In the genomic region with DNA sequence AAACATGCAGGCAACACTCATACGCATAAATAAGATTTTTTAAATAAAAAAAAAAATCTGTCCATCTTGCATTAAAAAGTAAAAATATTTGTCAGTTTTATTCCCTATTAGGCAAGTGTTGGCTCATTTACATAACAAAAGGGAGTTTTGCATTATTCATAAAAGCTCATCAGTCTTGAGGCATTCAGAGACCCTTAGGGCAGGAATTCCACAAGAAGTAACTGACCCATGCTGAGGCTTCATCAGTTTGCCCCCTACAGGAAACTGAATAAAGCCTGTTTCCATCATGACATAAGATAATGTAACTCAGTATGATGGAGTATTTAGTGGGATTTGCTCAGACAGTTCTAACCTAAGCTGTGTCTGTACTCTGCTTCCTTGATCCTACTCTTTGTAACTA, we compare ENCODE assay signal across 19 mouse cellular contexts.
"Had no signal": no experiment of that assay in that cellular context is flagged by ENCODE, and none has a peak within 500 bp of the region (broad histone marks: within the 10 kb centered on the region; RNA-seq: fewer than 3 reads in every experiment).

No protein-coding gene starts in this region.

- DNase-seq: kidney, postnatal 25 days; layer of hippocampus, adult 9-11 months; liver; lung, adult 18-20 months; lung, postnatal 10 days; lung, postnatal 36 days; thymus, adult 18-20 months; thymus, postnatal 36 days had no signal

- H3K4me1 ChIP-seq: limb, embryonic 10.5 days; limb, embryonic 13.5 days; liver, embryonic 12.5 days; liver, embryonic 15.5 days; lung, embryonic 15.5 days; megakaryocyte, embryonic 14.5 days; midbrain, embryonic 15.5 days; neural tube, embryonic 12.5 days; neural tube, embryonic 15.5 days had no signal

- H3K9me3 ChIP-seq: limb, embryonic 10.5 days; limb, embryonic 13.5 days; liver, embryonic 12.5 days; liver, embryonic 15.5 days; lung, embryonic 15.5 days; midbrain, embryonic 15.5 days; neural tube, embryonic 12.5 days; neural tube, embryonic 15.5 days had no signal

- H3K4me3 ChIP-seq: layer of hippocampus, adult 2 months; limb, embryonic 10.5 days; limb, embryonic 13.5 days; liver, embryonic 12.5 days; liver, embryonic 15.5 days; lung, embryonic 15.5 days; megakaryocyte, embryonic 14.5 days; midbrain, embryonic 15.5 days; neural tube, embryonic 12.5 days; neural tube, embryonic 15.5 days had no signal

- H3K27ac ChIP-seq: kidney, postnatal 0 days; layer of hippocampus, adult 2 months; limb, embryonic 10.5 days; limb, embryonic 13.5 days; liver, embryonic 12.5 days; liver, embryonic 15.5 days; lung, embryonic 15.5 days; midbrain, embryonic 15.5 days; neural tube, embryonic 12.5 days; neural tube, embryonic 15.5 days had no signal

- H3K4me2 ChIP-seq: limb, embryonic 13.5 days; liver, embryonic 12.5 days; liver, embryonic 15.5 days; lung, embryonic 15.5 days; midbrain, embryonic 15.5 days; neural tube, embryonic 12.5 days; neural tube, embryonic 15.5 days had no signal

- H3K36me3 ChIP-seq: limb, embryonic 10.5 days; limb, embryonic 13.5 days; liver, embryonic 12.5 days; liver, embryonic 15.5 days; lung, embryonic 15.5 days; midbrain, embryonic 15.5 days; neural tube, embryonic 12.5 days; neural tube, embryonic 15.5 days had no signal

- H3K27me3 ChIP-seq: limb, embryonic 13.5 days; liver, embryonic 12.5 days; liver, embryonic 15.5 days; lung, embryonic 15.5 days; megakaryocyte, embryonic 14.5 days; midbrain, embryonic 15.5 days; neural tube, embryonic 12.5 days; neural tube, embryonic 15.5 days had no signal

- ATAC-seq: liver, embryonic 12.5 days; midbrain, embryonic 15.5 days had no signal

- H3K9ac ChIP-seq: limb, embryonic 13.5 days; liver, embryonic 12.5 days; liver, embryonic 15.5 days; lung, embryonic 15.5 days; midbrain, embryonic 15.5 days; neural tube, embryonic 12.5 days; neural tube, embryonic 15.5 days had no signal
